Mouse (Mus musculus) hindbrain, embryonic 11.5 days (tissue): ENCODE data around the gene Gm44503. TPM values are rescaled to one million over a fixed set of nuclear protein-coding genes. Genes with fewer than 3 reads are reported as not detected.

Experiments
- ATAC-seq: fragments of 200-750 bp; cut with Nextera tagmentation; 2 replicates; pipeline ENCODE4 v1.8.0; 2017; ENCODE audit warnings: mild to moderate bottlenecking, moderate TSS enrichment, moderate library complexity; ENCODE audit not compliant: low FRiP score
- DNase-seq: peaks from one replicate; pipeline ENCODE4 v3.0.0-alpha.2; 2015; ENCODE audit warnings: low spot score
- H3K27ac ChIP-seq: fragments of 300-500 bp; sonication (generic); 2 replicates; pipeline ENCODE4 v1.5.1; 2014; ENCODE audit warnings: mild to moderate bottlenecking, low read depth, low read length
- H3K27me3 ChIP-seq: fragments of 300-500 bp; sonication (generic); 2 replicates; pipeline ENCODE4 v1.6.1; 2014; ENCODE audit warnings: mild to moderate bottlenecking, low read length, moderate library complexity, mixed read lengths; ENCODE audit not compliant: control insufficient read depth, insufficient read depth
- H3K36me3 ChIP-seq: fragments of 300-500 bp; sonication (generic); 2 replicates; pipeline ENCODE4 v1.6.1; 2014; ENCODE audit warnings: mild to moderate bottlenecking, low read length, moderate library complexity, mixed read lengths; ENCODE audit not compliant: control insufficient read depth, insufficient read depth
- H3K4me1 ChIP-seq: fragments of 300-500 bp; sonication (generic); replicated peaks from 2 replicates; pipeline ENCODE4 v1.6.1; 2014; ENCODE audit warnings: low read length, mixed read lengths; ENCODE audit not compliant: control insufficient read depth, insufficient read depth
- H3K4me2 ChIP-seq: fragments of 300-500 bp; sonication (generic); replicated peaks from 2 replicates; pipeline ENCODE4 v1.6.1; 2014; ENCODE audit warnings: mild to moderate bottlenecking, low read depth, low read length
- H3K4me3 ChIP-seq: fragments of 300-500 bp; sonication (generic); 2 replicates; pipeline ENCODE4 v1.5.1; 2014; ENCODE audit warnings: low read depth, low read length
- H3K9ac ChIP-seq: fragments of 300-500 bp; sonication (generic); 2 replicates; pipeline ENCODE4 v1.6.1; 2014; ENCODE audit warnings: low read depth, low read length
- H3K9me3 ChIP-seq: fragments of 300-500 bp; sonication (generic); 2 replicates; pipeline ENCODE4 v1.6.1; 2016; ENCODE audit warnings: low read length; ENCODE audit not compliant: control insufficient read depth
- WGBS: fragments of 180-500 bp; shearing (Covaris S2); extraction: QIAGEN DNeasy Blood & Tissue Kit; methylation state at CpG from one replicate; pipeline ENCODE4 v1.1.7; 2014; 5-methylcytosine and 5-hydroxymethylcytosine counted together
- polyA plus RNA-seq: library from polyadenylated mRNA; unstranded; fragments of >200 nt; fragmentation: Nextera tagmentation; extraction: Ambion mirVana; gene quantifications from 2 replicates; pipeline ENCODE4 v1.2.1, GENCODE M21; 2014

Gm44503 gene
- polyA plus RNA-seq, 1 experiment from 2014 or later, result 0.37 TPM

DNA sequence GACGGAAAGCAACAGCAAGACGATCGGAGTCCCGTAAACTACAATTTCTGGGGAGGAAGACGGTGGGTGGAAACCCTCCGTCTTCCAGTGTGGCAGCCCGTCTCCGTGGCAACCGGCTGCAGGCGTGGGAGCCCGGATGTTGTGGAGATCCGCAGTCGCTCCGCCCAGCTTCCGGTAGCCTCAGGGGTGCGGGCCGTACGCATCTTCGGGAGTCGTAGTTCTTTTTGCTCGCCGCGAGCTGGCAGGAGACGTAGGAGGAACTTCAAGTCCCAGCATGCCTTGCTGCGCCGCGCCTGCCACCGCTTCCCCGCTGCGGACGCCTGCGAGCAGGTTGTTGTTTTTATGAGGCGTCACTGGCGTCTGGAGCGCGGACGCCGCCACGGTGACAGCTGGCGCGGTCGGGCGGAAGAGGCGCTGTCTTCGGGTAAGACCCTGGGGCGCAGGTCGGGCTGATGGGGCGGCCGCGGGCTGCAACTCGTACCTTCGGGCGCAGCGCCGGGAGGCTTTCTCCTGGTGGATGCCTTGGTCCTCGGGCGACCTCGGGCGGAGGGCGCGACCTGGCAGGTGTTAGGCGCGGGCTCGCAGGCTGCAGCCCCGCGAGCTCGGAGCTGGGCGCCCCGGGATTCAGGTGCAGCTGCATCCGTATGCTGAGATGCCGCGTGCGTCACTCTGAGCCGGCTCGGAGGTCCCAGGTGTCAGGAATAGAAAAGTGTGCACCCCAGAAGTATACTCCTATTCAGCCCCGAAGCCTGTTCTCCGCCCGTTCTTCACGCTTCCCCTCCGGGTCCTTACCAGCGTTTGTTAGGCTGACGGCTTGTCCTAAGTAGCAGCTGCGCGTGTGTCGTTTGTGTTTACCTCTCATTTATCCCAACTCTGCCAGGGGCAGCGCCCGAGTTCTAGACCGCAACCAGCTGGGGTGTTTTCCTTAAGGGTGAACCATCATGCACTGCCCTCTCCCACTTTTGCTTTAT is 26.9 kb downstream of the Gm44503 start, which contains the start of the genes Ccpg1os and Ccpg1:
Ccpg1os (minus strand) TSS at position 133 of the 971 bp plus-strand sequence.
Ccpg1 (plus strand) TSS at position 180 of the 971 bp plus-strand sequence.
- no peaks in the 10 kb centered on the region for H3K27me3 ChIP-seq
- H3K9ac ChIP-seq, result peak within 1 kb of the TSS; percentile 69
- H3K9me3 ChIP-seq, result no peaks in the 10 kb centered on the region
- WGBS, result under 1% methylated on average over 74 of the region's 88 CpGs
- peak within 1 kb of the TSS; percentile 79 for H3K27ac ChIP-seq
- H3K4me3 ChIP-seq, result peak within 1 kb of the TSS; percentile 82
- no peaks in the 10 kb centered on the region for H3K36me3 ChIP-seq
- ATAC-seq, result peak; percentile 99
- H3K4me1 ChIP-seq, result peaks cover 4% of the 10 kb centered on the region
- peak within 1 kb of the TSS; percentile 64 for H3K4me2 ChIP-seq
- DNase-seq, result peak; percentile 97

DNA sequence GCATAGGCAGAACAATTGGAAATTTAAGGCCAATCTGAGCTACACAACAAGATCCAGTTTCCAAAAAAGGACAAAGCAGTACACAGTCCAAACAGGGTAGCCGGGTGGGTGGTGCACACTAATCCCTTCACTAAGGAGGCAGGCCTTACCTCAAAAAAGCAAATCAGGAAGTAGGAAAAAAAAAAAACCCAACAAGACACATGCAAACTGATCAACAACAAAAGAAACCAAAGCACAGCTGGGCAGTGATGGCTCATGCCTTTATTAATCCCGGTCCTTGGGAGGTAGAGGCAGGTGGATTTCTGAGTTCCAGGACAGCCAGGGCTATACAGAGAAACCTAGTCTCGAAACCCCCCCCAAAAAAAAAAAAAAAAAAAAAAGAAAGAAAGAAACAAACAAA is 29.1 kb downstream of the Gm44503 start:
- Histone ChIP-seq H3K9me3 (no peaks in the 10 kb centered on the region), H3K36me3 (no peaks in the 10 kb centered on the region), H3K27me3 (no peaks in the 10 kb centered on the region), H3K9ac (no peak overlapping the region), H3K4me1 (peaks cover 4% of the 10 kb centered on the region), H3K27ac (no peak overlapping the region), H3K4me3 (no peak overlapping the region), H3K4me2 (no peak overlapping the region)
- DNase-seq (no peak), ATAC-seq (no peak)
- WGBS, result 67% methylated on average over 3 of the region's 3 CpGs

DNA sequence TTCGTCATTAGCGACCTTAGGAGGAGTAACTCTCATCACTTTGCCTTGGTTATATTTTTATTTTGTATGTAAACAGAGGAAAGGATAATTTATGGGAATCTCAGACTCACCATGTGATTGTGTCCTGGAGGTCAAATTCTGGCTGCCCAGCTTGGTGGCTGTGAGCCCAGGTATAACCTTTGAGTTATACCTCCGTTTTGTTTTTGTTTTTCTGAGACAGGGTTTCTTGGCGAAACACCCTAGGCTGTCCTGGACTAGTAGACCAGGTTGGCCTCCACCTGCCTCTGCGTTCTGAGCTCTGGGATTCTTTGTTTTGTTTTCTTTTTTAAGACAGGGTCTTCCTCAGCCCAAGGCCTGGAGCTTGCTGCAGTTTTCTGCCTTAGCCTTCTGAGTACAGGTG is 30.1 kb downstream of the Gm44503 start:
- DNase-seq, result no peak
- WGBS, result 82% methylated on average over 5 of the region's 5 CpGs
- H3K4me1 ChIP-seq, result peaks cover 4% of the 10 kb centered on the region

DNA sequence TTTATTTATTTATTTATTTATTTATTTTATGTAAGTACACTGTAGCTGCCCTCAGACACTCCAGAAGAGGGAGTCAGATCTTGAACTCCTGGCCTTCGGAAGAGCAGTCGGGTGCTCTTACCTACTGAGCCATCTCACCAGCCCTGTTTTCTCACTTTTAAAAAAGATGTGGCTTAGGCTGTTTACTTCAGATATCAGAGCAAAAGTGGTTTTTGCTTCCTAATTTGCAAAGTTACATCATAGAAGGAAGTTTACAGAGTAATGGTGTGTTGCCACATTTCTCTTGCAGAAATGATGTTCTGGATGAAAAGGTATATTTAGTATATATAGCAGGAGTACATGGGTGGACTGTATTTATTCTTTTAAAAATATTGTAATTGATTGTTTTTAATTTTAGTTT is 32.8 kb downstream of the Gm44503 start:
- H3K27me3 ChIP-seq, result no peaks in the 10 kb centered on the region
- H3K36me3 ChIP-seq, result no peaks in the 10 kb centered on the region
- no peaks in the 10 kb centered on the region for H3K9me3 ChIP-seq

More for the DNA sequence above, 30.1 kb downstream of the Gm44503 start:
- no peaks in the 10 kb centered on the region for H3K36me3 ChIP-seq
- no peak overlapping the region for H3K4me2 ChIP-seq
- no peak overlapping the region for H3K9ac ChIP-seq
- ATAC-seq, result no peak
- no peaks in the 10 kb centered on the region for H3K27me3 ChIP-seq
- no peak overlapping the region for H3K4me3 ChIP-seq
- no peak overlapping the region for H3K27ac ChIP-seq
- no peaks in the 10 kb centered on the region for H3K9me3 ChIP-seq

DNA sequence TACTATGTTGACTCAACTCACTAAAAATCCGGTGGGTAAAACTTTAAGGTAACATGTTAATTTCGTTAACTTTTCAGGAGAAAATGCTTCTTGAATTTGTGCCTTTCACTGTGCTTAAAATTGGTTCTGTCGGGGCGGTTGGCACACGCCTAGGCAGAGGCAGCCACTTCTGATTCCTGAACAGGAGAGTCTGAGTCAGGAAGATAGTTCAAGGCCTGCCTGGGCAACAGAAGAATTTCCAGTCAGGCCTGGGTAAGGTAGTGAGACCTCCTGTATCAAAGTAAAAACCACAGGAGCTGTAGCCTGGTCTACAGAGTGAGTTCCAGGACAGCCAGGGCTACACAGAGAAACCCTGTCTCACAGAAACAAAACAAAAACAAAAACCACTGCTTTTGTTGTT is 33.9 kb downstream of the Gm44503 start:
- Histone ChIP-seq H3K36me3 (no peaks in the 10 kb centered on the region), H3K27ac (no peak overlapping the region), H3K9ac (no peak overlapping the region), H3K4me1 (no peaks in the 10 kb centered on the region), H3K27me3 (no peaks in the 10 kb centered on the region), H3K9me3 (no peaks in the 10 kb centered on the region), H3K4me3 (no peak overlapping the region), H3K4me2 (no peak overlapping the region)
- ATAC-seq (no peak), DNase-seq (no peak)
- 88% methylated on average over 5 of the region's 5 CpGs for WGBS

More for the DNA sequence above, 32.8 kb downstream of the Gm44503 start:
- DNase-seq (no peak), ATAC-seq (no peak)
- H3K27ac ChIP-seq, result no peak overlapping the region
- no peak overlapping the region for H3K4me2 ChIP-seq
- H3K4me3 ChIP-seq, result no peak overlapping the region
- H3K9ac ChIP-seq, result no peak overlapping the region
- H3K4me1 ChIP-seq, result no peaks in the 10 kb centered on the region
- 94% methylated on average over 2 of the region's 2 CpGs for WGBS

DNA sequence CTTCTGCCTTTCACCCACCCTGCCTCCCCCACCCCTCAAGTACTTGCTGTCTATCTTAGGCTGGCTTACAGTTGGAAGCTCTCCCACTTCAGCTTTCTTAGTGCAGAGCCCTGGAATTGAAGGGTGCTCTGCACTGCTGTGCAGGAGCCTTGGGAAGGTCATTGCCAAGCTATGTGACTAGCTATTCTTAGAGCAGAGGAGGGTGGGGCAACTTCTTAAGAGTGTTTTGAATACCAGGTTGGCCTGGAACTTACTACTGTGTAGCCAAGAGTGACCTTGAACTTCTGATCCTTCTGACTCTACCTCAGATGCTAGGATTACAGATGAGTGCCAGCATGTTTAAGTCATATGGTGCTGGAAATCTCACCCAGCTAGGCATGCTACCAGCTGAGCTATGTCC is 37.5 kb downstream of the Gm44503 start:
- ATAC-seq (no peak), DNase-seq (no peak)
- H3K9ac ChIP-seq, result no peak overlapping the region
- no peaks in the 10 kb centered on the region for H3K36me3 ChIP-seq
- no peak overlapping the region for H3K4me3 ChIP-seq
- no peaks in the 10 kb centered on the region for H3K9me3 ChIP-seq
- no peak overlapping the region for H3K27ac ChIP-seq
- no peaks in the 10 kb centered on the region for H3K4me1 ChIP-seq
- H3K4me2 ChIP-seq, result no peak overlapping the region
- no peaks in the 10 kb centered on the region for H3K27me3 ChIP-seq

DNA sequence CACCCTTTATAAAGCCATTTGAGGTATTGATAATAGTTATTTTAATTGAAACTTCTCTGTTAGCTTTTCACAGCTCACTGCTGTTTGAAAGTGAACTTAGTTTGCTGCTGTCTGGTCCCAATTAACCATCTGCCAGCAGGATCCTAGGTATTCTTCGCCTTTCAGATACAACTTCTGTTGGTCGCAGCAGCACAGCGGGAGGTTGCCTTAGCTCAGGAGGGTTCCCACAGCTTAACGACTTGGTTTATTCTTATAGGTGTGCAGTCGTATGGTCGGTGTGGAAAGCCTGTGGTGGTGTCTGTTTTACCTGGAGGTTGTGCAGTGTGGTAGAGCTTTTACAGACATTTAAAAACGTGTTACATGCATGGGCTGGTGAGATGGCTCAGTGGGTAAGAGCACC is 38.2 kb downstream of the Gm44503 start:
- no peak overlapping the region for H3K4me2 ChIP-seq
- H3K4me1 ChIP-seq, result no peaks in the 10 kb centered on the region
- no peaks in the 10 kb centered on the region for H3K9me3 ChIP-seq
- H3K27me3 ChIP-seq, result no peaks in the 10 kb centered on the region
- no peak overlapping the region for H3K4me3 ChIP-seq
- DNase-seq (no peak), ATAC-seq (no peak)
- 61% methylated on average over 7 of the region's 7 CpGs for WGBS
- H3K36me3 ChIP-seq, result no peaks in the 10 kb centered on the region
- H3K9ac ChIP-seq, result no peak overlapping the region
- no peak overlapping the region for H3K27ac ChIP-seq

DNA sequence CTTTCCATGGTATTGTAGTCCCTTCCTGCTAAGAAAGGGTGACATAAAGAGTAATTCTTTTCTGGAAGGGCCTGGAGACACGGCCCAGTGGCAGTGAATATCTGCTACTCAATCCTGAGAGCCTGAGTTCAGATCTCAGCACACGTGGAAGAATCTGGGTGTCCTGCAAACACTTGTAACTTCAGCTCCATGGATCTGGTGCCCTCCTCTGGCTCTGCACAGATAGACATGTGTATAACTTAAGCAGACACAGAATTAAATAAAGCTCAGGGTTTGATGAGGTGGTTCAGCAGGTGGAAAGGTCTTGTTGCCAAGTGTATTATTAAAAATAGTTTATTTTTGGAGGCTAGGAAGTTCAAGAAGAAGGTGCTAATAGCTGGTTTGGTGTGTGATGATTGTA is 41.8 kb downstream of the Gm44503 start:
- ATAC-seq (no peak), DNase-seq (no peak)
- H3K27ac ChIP-seq, result no peak overlapping the region
- no peak overlapping the region for H3K9ac ChIP-seq
- no peaks in the 10 kb centered on the region for H3K27me3 ChIP-seq
- H3K4me2 ChIP-seq, result no peak overlapping the region
- WGBS, result 76% methylated on average over 2 of the region's 2 CpGs
- no peak overlapping the region for H3K4me3 ChIP-seq
- no peaks in the 10 kb centered on the region for H3K36me3 ChIP-seq
- no peaks in the 10 kb centered on the region for H3K4me1 ChIP-seq
- H3K9me3 ChIP-seq, result no peaks in the 10 kb centered on the region
